Mouse (Mus musculus): Measurements from ENCODE around the gene Hepacam. TPM values are rescaled to one million over a fixed set of nuclear protein-coding genes. Genes with fewer than 3 reads are reported as not detected.

Gene Hepacam
- total and polyA plus RNA-seq, 2 experiments from 2014 or later, result 17.2 to 39.8 TPM

DNA sequence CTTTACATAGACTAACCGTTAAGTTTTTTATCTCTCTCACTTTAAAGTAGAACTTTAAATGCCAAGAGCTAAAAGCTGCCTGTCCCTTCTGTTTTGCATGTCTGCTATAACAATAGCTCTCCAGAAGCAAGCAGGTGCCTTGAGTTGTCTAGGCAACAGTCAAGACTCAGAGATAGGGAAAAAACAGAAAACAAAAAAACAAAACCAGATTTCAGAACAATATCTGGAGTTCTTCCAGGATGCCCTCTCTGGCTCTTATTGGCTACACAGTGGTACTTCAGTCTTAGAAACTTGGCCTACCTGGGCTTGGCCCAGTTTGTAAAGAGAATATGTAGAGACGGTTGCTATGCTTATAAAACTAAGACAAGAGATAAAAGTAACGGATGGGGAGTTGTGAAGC lies 2.8 kb upstream of the Hepacam start:
- H3K4me2 ChIP-seq (ENCODE audit: low read depth), result no peak overlapping the region
- H3K27ac ChIP-seq (ENCODE audit: low read depth, low read length), result no peak overlapping the region
- H3K4me3 ChIP-seq (ENCODE audit: low read depth, low read length), result no peak overlapping the region
- no peak for TF ChIP-seq CTCF (IDR thresholded peaks at IDR 0.05; ENCODE audit: low read depth)
- H3K27me3 ChIP-seq (ENCODE audit: insufficient read depth, low read length), result no peaks in the 10 kb centered on the region
- H3K9ac ChIP-seq, result no peak overlapping the region
- DNase-seq (peak; percentile 38), ATAC-seq (no peak)
- no peaks in the 10 kb centered on the region for H3K36me3 ChIP-seq (ENCODE audit: insufficient read depth)
- no peaks in the 10 kb centered on the region for H3K9me3 ChIP-seq (ENCODE audit: low read length)
- H3K4me1 ChIP-seq (ENCODE audit: insufficient read depth), result peaks cover 1% of the 10 kb centered on the region; the same call in 1 of the 2 replicates
- WGBS, result 65% methylated on average over 3 of the region's 3 CpGs

DNA sequence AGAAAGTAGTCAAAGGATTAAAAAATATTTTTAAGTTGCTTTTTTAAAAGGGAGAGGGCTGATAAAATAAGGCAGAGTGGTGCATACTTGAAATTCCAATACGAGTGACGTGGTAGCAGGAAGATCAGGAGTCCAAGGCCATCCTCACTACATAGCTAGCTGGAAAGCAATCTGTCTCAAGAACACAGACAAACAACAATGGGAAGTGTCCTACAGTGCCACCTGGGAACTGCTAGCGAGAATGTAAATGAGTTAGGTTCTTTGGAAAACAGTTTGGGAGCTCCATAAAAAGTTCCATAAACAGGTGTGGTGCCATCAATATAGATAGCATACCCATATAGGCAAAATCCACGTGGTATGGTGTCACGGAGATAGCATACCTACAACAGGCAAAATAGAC lies 1.4 kb upstream of the Hepacam start:
- no peak overlapping the region for H3K4me3 ChIP-seq (ENCODE audit: low read depth, low read length)
- H3K27me3 ChIP-seq (ENCODE audit: insufficient read depth, low read length), result no peaks in the 10 kb centered on the region

GRCm38 (mm10) chr9:37368081-37368830 lies 1.1 kb downstream of the Hepacam start:
- ATAC-seq (no peak), DNase-seq (peak; percentile 15)
- Histone ChIP-seq H3K27me3 (ENCODE audit: insufficient read depth, low read length) (no peaks in the 10 kb centered on the region), H3K4me2 (ENCODE audit: low read depth) (peak overlapping the region; percentile 29), H3K9ac (peak overlapping the region; percentile 37; the same call in 1 of the 2 replicates), H3K4me1 (ENCODE audit: insufficient read depth) (no peaks in the 10 kb centered on the region), H3K9me3 (ENCODE audit: low read length) (no peaks in the 10 kb centered on the region), H3K36me3 (ENCODE audit: insufficient read depth) (no peaks in the 10 kb centered on the region), H3K27ac (ENCODE audit: low read depth, low read length) (peak overlapping the region; percentile 73), H3K4me3 (ENCODE audit: low read depth, low read length) (peak overlapping the region; percentile 24)
- 84% methylated on average over 11 of the region's 11 CpGs for WGBS
- no peak for TF ChIP-seq CTCF (IDR thresholded peaks at IDR 0.05; ENCODE audit: low read depth)

More for the DNA sequence above, 1.4 kb upstream of the Hepacam start:
- Histone ChIP-seq H3K4me1 (ENCODE audit: insufficient read depth) (no peaks in the 10 kb centered on the region), H3K9ac (no peak overlapping the region), H3K36me3 (ENCODE audit: insufficient read depth) (no peaks in the 10 kb centered on the region), H3K4me2 (ENCODE audit: low read depth) (no peak overlapping the region), H3K9me3 (ENCODE audit: low read length) (no peaks in the 10 kb centered on the region), H3K27ac (ENCODE audit: low read depth, low read length) (no peak overlapping the region)
- 81% methylated on average over 5 of the region's 5 CpGs for WGBS
- DNase-seq, result no peak
- no peak for ATAC-seq
- TF ChIP-seq CTCF (IDR thresholded peaks at IDR 0.05; ENCODE audit: low read depth), result no peak

DNA sequence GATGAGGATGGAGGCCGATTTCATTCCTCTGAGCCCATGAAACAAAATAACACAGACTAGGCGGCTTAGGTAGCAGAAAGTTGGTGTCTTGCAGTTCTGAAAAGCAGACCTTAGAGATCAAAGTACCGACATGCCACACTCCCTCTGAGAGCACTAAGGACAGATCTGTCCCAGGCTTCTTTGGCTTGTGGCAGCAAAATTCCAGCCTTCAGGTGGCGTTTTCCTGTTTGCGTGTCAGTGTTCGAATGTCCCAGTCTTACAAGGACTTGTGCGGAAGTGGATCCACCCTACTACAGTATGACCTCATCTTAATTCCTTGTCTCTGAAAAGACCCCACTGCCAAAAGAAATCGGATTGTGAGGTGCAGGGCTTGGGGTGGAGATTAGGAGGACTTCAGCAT lies 1.7 kb downstream of the Hepacam start:
- Histone ChIP-seq H3K9me3 (ENCODE audit: low read length) (no peaks in the 10 kb centered on the region), H3K36me3 (ENCODE audit: insufficient read depth) (no peaks in the 10 kb centered on the region), H3K4me3 (ENCODE audit: low read depth, low read length) (no peak overlapping the region; the same call in 1 of the 2 replicates), H3K27ac (ENCODE audit: low read depth, low read length) (no peak overlapping the region), H3K4me1 (ENCODE audit: insufficient read depth) (no peaks in the 10 kb centered on the region), H3K9ac (0 out of 2 replicates have a peak overlapping the region, but pooled peaks have one; percentile 18), H3K27me3 (ENCODE audit: insufficient read depth, low read length) (no peaks in the 10 kb centered on the region), H3K4me2 (ENCODE audit: low read depth) (peak overlapping the region; percentile 29; the same call in 1 of the 2 replicates)
- 0 out of 2 replicates have a peak, but pooled peaks have one; percentile 4 for TF ChIP-seq CTCF (IDR thresholded peaks at IDR 0.05; ENCODE audit: low read depth)
- 77% methylated on average over 8 of the region's 8 CpGs for WGBS
- DNase-seq, result no peak
- ATAC-seq, result no peak

- Histone ChIP-seq H3K9me3 (ENCODE audit: low read length) (no peaks in the 10 kb centered on the region), H3K36me3 (ENCODE audit: insufficient read depth) (no peaks in the 10 kb centered on the region), H3K4me2 (ENCODE audit: low read depth) (no peak overlapping the region), H3K27ac (ENCODE audit: low read depth, low read length) (no peak overlapping the region), H3K9ac (no peak overlapping the region), H3K4me3 (ENCODE audit: low read depth, low read length) (no peak overlapping the region), H3K4me1 (ENCODE audit: insufficient read depth) (no peaks in the 10 kb centered on the region), H3K27me3 (ENCODE audit: insufficient read depth, low read length) (no peaks in the 10 kb centered on the region)
- TF ChIP-seq CTCF (IDR thresholded peaks at IDR 0.05; ENCODE audit: low read depth), result no peak
- ATAC-seq (no peak), DNase-seq (no peak)
- WGBS, result 87% methylated on average over 7 of the region's 7 CpGs
These were observed 4.2 kb downstream of the Hepacam start for GRCm38 (mm10) chr9:37371232-37371801.

GRCm38 (mm10) chr9:37375718-37376117 lies 8.6 kb downstream of the Hepacam start:
- H3K4me2 ChIP-seq (ENCODE audit: low read depth), result no peak overlapping the region
- H3K27ac ChIP-seq (ENCODE audit: low read depth, low read length), result no peak overlapping the region
- no peaks in the 10 kb centered on the region for H3K4me1 ChIP-seq (ENCODE audit: insufficient read depth)
- DNase-seq (no peak), ATAC-seq (no peak)
- WGBS, result 79% methylated on average over 5 of the region's 5 CpGs
- H3K9me3 ChIP-seq (ENCODE audit: low read length), result no peaks in the 10 kb centered on the region
- no peak for TF ChIP-seq CTCF (IDR thresholded peaks at IDR 0.05; ENCODE audit: low read depth)
- H3K36me3 ChIP-seq (ENCODE audit: insufficient read depth), result no peaks in the 10 kb centered on the region
- no peaks in the 10 kb centered on the region for H3K27me3 ChIP-seq (ENCODE audit: insufficient read depth, low read length)
- H3K4me3 ChIP-seq (ENCODE audit: low read depth, low read length), result no peak overlapping the region
- H3K9ac ChIP-seq, result no peak overlapping the region

DNA sequence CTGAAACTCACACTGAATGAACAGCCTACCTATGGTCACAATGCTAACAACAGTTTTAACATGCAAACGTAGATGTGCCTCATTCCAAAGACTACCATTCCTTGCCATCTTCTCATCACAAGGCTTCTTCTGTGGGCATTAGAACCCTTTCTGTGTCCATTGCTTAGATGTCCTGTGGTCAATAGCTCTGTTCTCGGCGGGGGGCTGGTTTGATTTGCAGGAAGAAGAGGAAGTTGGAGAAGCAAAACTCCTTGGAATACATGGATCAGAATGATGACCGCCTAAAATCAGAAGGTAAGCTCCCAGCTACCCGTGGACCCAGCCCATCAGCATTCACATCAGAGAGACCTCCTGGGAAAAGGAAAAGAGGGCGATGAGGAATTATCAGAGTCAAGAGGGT lies 16.0 kb downstream of the Hepacam start:
- no peak for TF ChIP-seq CTCF (IDR thresholded peaks at IDR 0.05; ENCODE audit: low read depth)
- 94% methylated on average over 6 of the region's 6 CpGs for WGBS
- Histone ChIP-seq H3K27ac (ENCODE audit: low read depth, low read length) (no peak overlapping the region), H3K4me2 (ENCODE audit: low read depth) (no peak overlapping the region), H3K9me3 (ENCODE audit: low read length) (no peaks in the 10 kb centered on the region), H3K9ac (no peak overlapping the region), H3K4me3 (ENCODE audit: low read depth, low read length) (no peak overlapping the region), H3K27me3 (ENCODE audit: insufficient read depth, low read length) (no peaks in the 10 kb centered on the region), H3K4me1 (ENCODE audit: insufficient read depth) (0 out of 2 replicates have a peak, but pooled peaks cover 6% of the 10 kb centered on the region), H3K36me3 (ENCODE audit: insufficient read depth) (no peaks in the 10 kb centered on the region)
- DNase-seq (no peak), ATAC-seq (no peak)
